Comparison of ENCODE assay signal across 17 mouse cellular contexts in genomic region chr16:24198291-24198690, GRCm38 (mm10).
"Had no signal": no experiment of that assay in that cellular context is flagged by ENCODE, and none has a peak within 500 bp of the region (broad histone marks: within the 10 kb centered on the region; RNA-seq: fewer than 3 reads in every experiment).

No protein-coding gene starts in this region.

- DNase-seq: kidney, postnatal 10 days; kidney, postnatal 4 days; lung, embryonic 14.5 days; lung, postnatal 10 days; lung, postnatal 4 days; midbrain, embryonic 14.5 days; right cerebral cortex, adult 18-20 months; right cerebral cortex, postnatal 25 days; thymus, postnatal 4 days had no signal

- H3K4me3 ChIP-seq: layer of hippocampus, adult 2 months; left cerebral cortex, adult 2 months; limb, embryonic 15.5 days; liver, embryonic 15.5 days; midbrain, embryonic 10.5 days; myocyte; neural tube, embryonic 15.5 days had no signal

- H3K27ac ChIP-seq: layer of hippocampus, adult 2 months; left cerebral cortex, adult 2 months; limb, embryonic 15.5 days; midbrain, embryonic 10.5 days; neural tube, embryonic 15.5 days; stomach, postnatal 0 days had no signal
